Mouse (Mus musculus) midbrain, embryonic 13.5 days (tissue): Measurements from ENCODE around the gene Sergef. TPM values are rescaled to one million over a fixed set of nuclear protein-coding genes. Genes with fewer than 3 reads are reported as not detected.
A peak's percentile ranks its signal among the peaks of the same experiment; 100 is the strongest.
"Not testable (repeated sequence)": the region's sequence is repeated elsewhere in the genome, so short reads cannot be mapped to it uniquely, and the experiment has no call there.

ENCODE experiments used
- ATAC-seq: fragments of 200-750 bp; cut with Nextera tagmentation; 2 replicates; pipeline ENCODE4 v1.8.0; 2017; ENCODE audit warnings: mild to moderate bottlenecking, moderate TSS enrichment, moderate library complexity
- H3K27ac ChIP-seq: fragments of 300-500 bp; sonication (generic); 2 replicates; pipeline ENCODE4 v1.5.1; 2015; ENCODE audit warnings: inconsistent platforms, mild to moderate bottlenecking, moderate library complexity
- H3K27me3 ChIP-seq: fragments of 300-500 bp; sonication (generic); 2 replicates; pipeline ENCODE4 v1.6.1; 2015; ENCODE audit warnings: mild to moderate bottlenecking, inconsistent platforms
- H3K36me3 ChIP-seq: fragments of 300-500 bp; sonication (generic); 2 replicates; pipeline ENCODE4 v1.6.1; 2015; ENCODE audit warnings: mild to moderate bottlenecking, inconsistent platforms
- H3K4me1 ChIP-seq: fragments of 300-500 bp; sonication (generic); replicated peaks from 2 replicates; pipeline ENCODE4 v1.6.1; 2015; ENCODE audit warnings: inconsistent platforms
- H3K4me2 ChIP-seq: fragments of 300-500 bp; sonication (generic); replicated peaks from 2 replicates; pipeline ENCODE4 v1.6.1; 2015; ENCODE audit warnings: moderate library complexity, mild to moderate bottlenecking, inconsistent platforms
- H3K4me3 ChIP-seq: fragments of 300-500 bp; sonication (generic); replicated peaks from 2 replicates; pipeline ENCODE4 v1.5.1; 2015; ENCODE audit warnings: mild to moderate bottlenecking, inconsistent platforms
- H3K9ac ChIP-seq: fragments of 300-500 bp; sonication (generic); replicated peaks from 2 replicates; pipeline ENCODE4 v1.6.1; 2015; ENCODE audit warnings: mild to moderate bottlenecking, inconsistent platforms
- H3K9me3 ChIP-seq: fragments of 300-500 bp; sonication (generic); 2 replicates; pipeline ENCODE4 v1.6.1; 2016; ENCODE audit warnings: mild to moderate bottlenecking, inconsistent platforms
- WGBS: fragments of 180-500 bp; shearing (Covaris S2); methylation state at CpG from one replicate; pipeline ENCODE4 v1.1.7; 2015; 5-methylcytosine and 5-hydroxymethylcytosine counted together
- polyA plus RNA-seq: library from polyadenylated mRNA; unstranded; fragments of >200 nt; fragmentation: Nextera tagmentation; extraction: Ambion mirVana; gene quantifications from 2 replicates; pipeline ENCODE4 v1.2.1, GENCODE M21; 2015

The Sergef gene
- polyA plus RNA-seq, 1 experiment from 2014 or later = 30.0 TPM

DNA sequence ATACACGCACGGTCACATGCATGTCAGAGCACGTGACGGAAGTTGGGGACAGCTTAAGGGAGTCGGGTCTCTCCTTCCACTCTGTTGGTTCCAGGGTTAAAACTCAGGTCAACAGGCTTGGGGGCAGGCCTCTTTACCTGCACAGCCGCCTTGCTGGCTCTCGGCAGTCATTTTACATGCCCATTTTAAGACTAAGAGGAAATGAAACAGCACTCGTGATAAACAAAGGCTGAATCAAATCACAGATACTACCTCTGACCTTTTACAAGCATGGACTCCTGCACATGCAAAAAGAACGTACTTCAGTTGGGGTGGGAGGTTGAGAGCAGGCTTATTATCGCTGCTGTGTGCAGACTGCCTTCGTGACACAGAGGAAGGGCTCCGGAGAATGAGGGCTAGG is 50.4 kb downstream of the Sergef start:
- H3K4me3 ChIP-seq = no peak overlapping the region
- ATAC-seq = no peak
- H3K4me2 ChIP-seq = no peak overlapping the region
- H3K36me3 ChIP-seq = 0 out of 2 replicates have a peak, but pooled peaks cover 8% of the 10 kb centered on the region
- no peaks in the 10 kb centered on the region for H3K9me3 ChIP-seq
- 88% methylated on average over 12 of the region's 12 CpGs for WGBS
- H3K9ac ChIP-seq = no peak overlapping the region
- peaks cover 16% of the 10 kb centered on the region; the same call in 1 of the 2 replicates for H3K4me1 ChIP-seq
- no peaks in the 10 kb centered on the region for H3K27me3 ChIP-seq
- H3K27ac ChIP-seq = no peak overlapping the region

- Histone ChIP-seq H3K4me1 (peaks cover 16% of the 10 kb centered on the region; the same call in 1 of the 2 replicates), H3K36me3 (0 out of 2 replicates have a peak, but pooled peaks cover 8% of the 10 kb centered on the region), H3K4me2 (no peak overlapping the region), H3K9me3 (no peaks in the 10 kb centered on the region), H3K27ac (peak overlapping the region; percentile 36; the same call in 1 of the 2 replicates), H3K4me3 (no peak overlapping the region), H3K9ac (no peak overlapping the region), H3K27me3 (no peaks in the 10 kb centered on the region)
- no peak for ATAC-seq
- 75% methylated on average over 7 of the region's 7 CpGs for WGBS
Observed at GRCm38 (mm10) chr7:46588005-46588404, 51.6 kb downstream of the Sergef start.

- Histone ChIP-seq H3K4me1 (peaks cover 16% of the 10 kb centered on the region; the same call in 1 of the 2 replicates), H3K9ac (no peak overlapping the region), H3K4me3 (no peak overlapping the region), H3K4me2 (no peak overlapping the region), H3K9me3 (no peaks in the 10 kb centered on the region), H3K36me3 (0 out of 2 replicates have a peak, but pooled peaks cover 8% of the 10 kb centered on the region), H3K27me3 (no peaks in the 10 kb centered on the region), H3K27ac (peak overlapping the region; percentile 36; the same call in 1 of the 2 replicates)
- peak; percentile 50; the same call in 1 of the 2 replicates for ATAC-seq
- 62% methylated on average over 17 of the region's 17 CpGs for WGBS
Observed at GRCm38 (mm10) chr7:46587466-46587865, 52.1 kb downstream of the Sergef start.

DNA sequence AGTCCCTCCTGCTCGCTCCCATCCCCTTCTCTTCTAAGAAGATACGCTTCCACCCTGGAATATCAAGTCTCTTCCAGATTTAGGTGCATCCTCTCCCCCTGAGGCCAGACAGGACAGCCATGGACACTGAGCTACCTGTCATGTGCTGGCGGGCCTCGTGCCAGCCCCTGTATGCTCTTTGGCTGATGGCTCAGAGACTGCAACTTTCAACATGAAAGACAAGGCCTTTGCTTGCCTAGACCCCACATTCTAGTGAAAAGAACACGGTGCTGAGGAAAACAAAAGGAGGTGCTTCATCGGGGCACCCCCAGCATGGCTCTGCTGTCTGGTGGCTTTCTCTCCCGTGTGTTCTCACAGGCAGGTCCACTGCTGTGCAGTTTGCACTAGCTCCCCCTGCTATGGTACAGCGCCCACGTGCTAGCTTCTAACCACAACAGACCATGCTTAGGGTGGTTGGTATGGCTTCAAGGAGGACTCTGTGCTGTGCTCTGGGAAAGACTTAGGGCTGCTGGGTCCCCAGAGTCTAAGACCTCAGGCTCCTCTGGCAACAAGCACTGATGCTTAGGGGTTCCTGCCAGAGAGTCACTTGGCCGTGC is 52.9 kb downstream of the Sergef start:
- H3K36me3 ChIP-seq = 0 out of 2 replicates have a peak, but pooled peaks cover 8% of the 10 kb centered on the region
- H3K9me3 ChIP-seq = no peaks in the 10 kb centered on the region
- no peak overlapping the region for H3K9ac ChIP-seq
- no peak overlapping the region for H3K27ac ChIP-seq
- peaks cover 16% of the 10 kb centered on the region; the same call in 1 of the 2 replicates for H3K4me1 ChIP-seq
- ATAC-seq = no peak
- H3K4me3 ChIP-seq = no peak overlapping the region
- H3K27me3 ChIP-seq = no peaks in the 10 kb centered on the region
- H3K4me2 ChIP-seq = no peak overlapping the region
- WGBS = 82% methylated on average over 10 of the region's 10 CpGs

GRCm38 (mm10) chr7:46582750-46583149 is 56.9 kb downstream of the Sergef start:
- 94% methylated on average over 6 of the region's 6 CpGs for WGBS
- Histone ChIP-seq H3K9ac (no peak overlapping the region), H3K4me1 (peaks cover 11% of the 10 kb centered on the region; the same call in 1 of the 2 replicates), H3K27me3 (no peaks in the 10 kb centered on the region), H3K9me3 (no peaks in the 10 kb centered on the region), H3K27ac (no peak overlapping the region), H3K36me3 (0 out of 2 replicates have a peak, but pooled peaks cover 5% of the 10 kb centered on the region), H3K4me3 (no peak overlapping the region), H3K4me2 (no peak overlapping the region)
- ATAC-seq = no peak

- Histone ChIP-seq H3K9ac (no peak overlapping the region), H3K27ac (no peak overlapping the region), H3K9me3 (no peaks in the 10 kb centered on the region), H3K4me1 (0 out of 2 replicates have a peak, but pooled peaks cover 7% of the 10 kb centered on the region), H3K36me3 (0 out of 2 replicates have a peak, but pooled peaks cover 5% of the 10 kb centered on the region), H3K4me3 (no peak overlapping the region), H3K27me3 (no peaks in the 10 kb centered on the region), H3K4me2 (no peak overlapping the region)
- no peak for ATAC-seq
- 86% methylated on average over 8 of the region's 8 CpGs for WGBS
Observed at GRCm38 (mm10) chr7:46581358-46581930, 58.2 kb downstream of the Sergef start.

GRCm38 (mm10) chr7:46578091-46578490 is 61.5 kb downstream of the Sergef start:
- H3K27ac ChIP-seq = no peak overlapping the region
- no peak for ATAC-seq
- H3K4me3 ChIP-seq = no peak overlapping the region
- no peaks in the 10 kb centered on the region for H3K27me3 ChIP-seq
- H3K9me3 ChIP-seq = no peaks in the 10 kb centered on the region
- H3K4me1 ChIP-seq = peaks cover 6% of the 10 kb centered on the region
- H3K36me3 ChIP-seq = no peaks in the 10 kb centered on the region
- no peak overlapping the region for H3K4me2 ChIP-seq
- WGBS = 86% methylated on average over 5 of the region's 5 CpGs
- no peak overlapping the region for H3K9ac ChIP-seq

DNA sequence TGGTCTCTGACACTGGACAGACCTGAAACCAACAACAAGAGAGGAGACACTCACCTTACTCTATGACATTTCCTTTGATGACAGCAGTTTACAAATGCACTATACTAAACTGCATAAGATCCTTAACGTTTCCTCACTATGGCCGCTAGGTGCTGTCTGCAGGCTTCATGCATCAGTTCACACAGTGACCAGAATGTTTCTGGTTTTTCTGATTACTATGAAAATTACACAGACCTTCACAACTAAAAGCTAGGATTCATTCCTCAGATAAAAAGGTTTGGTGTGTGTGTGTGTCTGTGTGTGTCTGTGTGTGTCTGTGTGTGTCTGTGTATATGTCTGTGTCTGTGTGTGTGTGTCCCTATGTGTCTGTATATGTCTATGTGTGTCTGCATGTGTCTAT is 63.7 kb downstream of the Sergef start:
- Histone ChIP-seq H3K4me2 (no peak overlapping the region), H3K9me3 (no peaks in the 10 kb centered on the region), H3K4me3 (no peak overlapping the region), H3K27ac (no peak overlapping the region), H3K9ac (no peak overlapping the region), H3K27me3 (no peaks in the 10 kb centered on the region), H3K4me1 (peaks cover 12% of the 10 kb centered on the region), H3K36me3 (no peaks in the 10 kb centered on the region)
- no peak for ATAC-seq
- WGBS = 80% methylated on average over 2 of the region's 2 CpGs

- H3K4me1 ChIP-seq = peaks cover 12% of the 10 kb centered on the region
- H3K9me3 ChIP-seq = no peaks in the 10 kb centered on the region
- H3K27me3 ChIP-seq = no peaks in the 10 kb centered on the region
- no peaks in the 10 kb centered on the region for H3K36me3 ChIP-seq
- H3K4me2 ChIP-seq = no peak overlapping the region
- H3K9ac ChIP-seq = peak overlapping the region; percentile 19; the same call in 1 of the 2 replicates
- H3K4me3 ChIP-seq = no peak overlapping the region
- 53% methylated on average over 15 of the region's 15 CpGs for WGBS
- H3K27ac ChIP-seq = peak overlapping the region; percentile 80
- ATAC-seq = peak; percentile 55; the same call in 1 of the 2 replicates
Observed at GRCm38 (mm10) chr7:46572803-46573594, 66.6 kb downstream of the Sergef start.

- not testable (repeated sequence) for H3K27me3 ChIP-seq, H3K4me2 ChIP-seq, H3K27ac ChIP-seq, H3K9ac ChIP-seq, ATAC-seq, H3K9me3 ChIP-seq, H3K4me3 ChIP-seq
- WGBS = 75% methylated on average over 9 of the region's 9 CpGs
- H3K36me3 ChIP-seq = peaks cover 20% of the 10 kb centered on the region
- H3K4me1 ChIP-seq = peaks cover 12% of the 10 kb centered on the region
Observed at GRCm38 (mm10) chr7:46569509-46569908, 70.1 kb downstream of the Sergef start.

DNA sequence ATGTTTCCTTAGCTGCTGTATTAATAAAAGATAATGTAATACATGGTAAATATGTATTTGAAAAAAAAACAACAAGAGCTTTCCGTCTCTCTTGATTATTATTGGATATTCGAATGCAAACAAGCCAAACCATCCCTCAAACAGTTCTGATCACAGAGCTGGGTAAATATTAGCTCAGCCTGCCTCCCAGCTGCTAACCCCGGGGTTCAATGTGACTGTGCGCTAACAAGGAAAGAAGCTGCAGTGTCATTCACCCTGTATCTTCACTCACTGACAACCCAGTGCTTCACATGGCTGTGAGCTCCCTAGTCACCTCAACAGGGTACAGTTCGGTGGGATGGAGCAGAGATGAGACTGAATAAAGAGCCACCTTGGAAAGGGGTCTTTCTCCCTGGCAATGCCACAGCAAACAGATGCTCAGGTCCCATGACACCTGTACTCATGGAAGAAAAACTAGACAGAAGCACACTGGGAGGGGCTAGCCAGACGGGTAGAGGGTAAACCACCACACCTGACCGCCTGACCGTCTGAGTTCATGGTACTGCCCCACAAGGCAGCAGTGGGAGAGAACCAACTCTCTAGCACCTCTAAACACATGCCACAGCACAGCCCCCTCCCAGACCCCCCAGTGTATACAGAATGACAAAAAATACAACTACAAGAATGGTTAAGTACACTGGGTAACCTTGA is 73.1 kb downstream of the Sergef start:
- ATAC-seq = no peak
- H3K4me2 ChIP-seq = no peak overlapping the region
- H3K27me3 ChIP-seq = no peaks in the 10 kb centered on the region
- 89% methylated on average over 8 of the region's 8 CpGs for WGBS
- peaks cover 20% of the 10 kb centered on the region for H3K36me3 ChIP-seq
- H3K4me1 ChIP-seq = no peaks in the 10 kb centered on the region
- H3K4me3 ChIP-seq = no peak overlapping the region
- H3K27ac ChIP-seq = no peak overlapping the region
- peaks cover 4% of the 10 kb centered on the region; the same call in 1 of the 2 replicates for H3K9me3 ChIP-seq
- no peak overlapping the region for H3K9ac ChIP-seq
